Mouse (Mus musculus) embryonic facial prominence, embryonic 10.5 days (tissue): ENCODE results near the gene Vim. TPM values are rescaled to one million over a fixed set of nuclear protein-coding genes. Genes with fewer than 3 reads are reported as not detected.
"Not testable (repeated sequence)": the region's sequence is repeated elsewhere in the genome, so short reads cannot be mapped to it uniquely, and the experiment has no call there.

ENCODE experiments used
- DNase-seq: peaks from one replicate; pipeline ENCODE4 v3.0.0-alpha.2; 2017; ENCODE audit warnings: low spot score
- H3K27ac ChIP-seq: fragments of 300-500 bp; sonication (generic); replicated peaks from 2 replicates; pipeline ENCODE4 v1.5.1; 2016; ENCODE audit warnings: mild to moderate bottlenecking
- H3K27me3 ChIP-seq: fragments of 300-500 bp; sonication (generic); replicated peaks from 2 replicates; pipeline ENCODE4 v1.6.1; 2016; ENCODE audit warnings: low read depth, mild to moderate bottlenecking; ENCODE audit not compliant: poor library complexity, severe bottlenecking
- H3K36me3 ChIP-seq: fragments of 300-500 bp; sonication (generic); replicated peaks from 2 replicates; pipeline ENCODE4 v1.6.1; 2016; ENCODE audit warnings: mild to moderate bottlenecking, moderate library complexity
- H3K4me1 ChIP-seq: fragments of 300-500 bp; sonication (generic); 2 replicates; pipeline ENCODE4 v1.6.1; 2016
- H3K4me3 ChIP-seq: fragments of 300-500 bp; sonication (generic); 2 replicates; pipeline ENCODE4 v1.5.1; 2016; ENCODE audit warnings: mild to moderate bottlenecking, moderate library complexity
- H3K9me3 ChIP-seq: fragments of 300-500 bp; sonication (generic); 2 replicates; pipeline ENCODE4 v1.6.1; 2016; ENCODE audit warnings: mild to moderate bottlenecking
- WGBS: fragments of 180-500 bp; shearing (Covaris S2); methylation state at CpG from one replicate; pipeline ENCODE4 v1.1.7; 2016; 5-methylcytosine and 5-hydroxymethylcytosine counted together
- polyA plus RNA-seq: library from polyadenylated mRNA; unstranded; fragments of >200 nt; fragmentation: Nextera tagmentation; extraction: Ambion mirVana; gene quantifications from 2 replicates; pipeline ENCODE4 v1.2.1, GENCODE M21; 2016

Vim gene
- polyA plus RNA-seq, 1 experiment from 2014 or later = 433 TPM

DNA sequence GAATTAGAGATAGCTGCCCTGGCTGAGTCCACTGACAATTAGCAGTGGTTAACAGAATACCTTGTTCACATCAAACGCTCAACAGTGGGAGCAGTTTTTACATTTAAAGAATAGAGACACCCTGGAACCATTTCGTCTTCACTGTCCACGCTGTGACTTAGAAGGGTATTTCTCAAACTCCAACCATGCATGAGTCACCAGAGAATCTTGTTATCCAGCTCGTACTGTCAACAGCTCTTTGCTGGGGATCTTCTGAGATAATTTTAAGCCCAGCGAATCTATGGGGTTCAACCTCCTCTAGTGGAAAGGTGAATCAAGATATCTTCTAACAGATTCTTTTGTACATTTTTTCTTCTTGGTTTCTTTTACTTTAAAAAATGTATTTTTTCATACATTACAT, 24.4 kb downstream of the Vim start:
- H3K27ac ChIP-seq = no peak overlapping the region
- H3K4me1 ChIP-seq = no peaks in the 10 kb centered on the region
- H3K27me3 ChIP-seq = no peaks in the 10 kb centered on the region
- 77% methylated on average over 5 of the region's 5 CpGs for WGBS
- no peaks in the 10 kb centered on the region for H3K36me3 ChIP-seq
- H3K9me3 ChIP-seq = no peaks in the 10 kb centered on the region
- no peak overlapping the region for H3K4me3 ChIP-seq
- DNase-seq = no peak

- no peaks in the 10 kb centered on the region for H3K4me1 ChIP-seq
Measured at GRCm38 (mm10) chr2:13603093-13603492, 29.4 kb downstream of the Vim start.

DNA sequence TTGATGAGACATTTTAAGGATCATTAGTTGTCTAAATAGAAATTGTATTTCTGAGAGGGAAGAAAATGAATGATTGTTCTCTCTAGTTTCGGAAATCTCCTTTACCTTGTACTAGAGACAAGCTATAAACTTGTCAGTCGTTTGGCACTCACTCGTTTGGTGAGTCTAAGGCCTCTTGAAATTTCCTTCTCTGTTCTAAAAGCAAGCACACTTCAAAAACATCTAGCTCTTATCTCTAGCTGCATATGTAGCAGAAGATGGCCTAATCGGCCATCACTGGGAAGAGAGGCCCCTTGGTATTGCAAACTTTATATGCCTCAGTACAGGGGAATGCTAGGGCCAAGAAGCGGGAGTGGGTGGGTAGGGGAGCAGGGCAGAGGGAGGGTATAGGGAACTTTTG, 29.9 kb downstream of the Vim start:
- DNase-seq, H3K4me1 ChIP-seq, H3K9me3 ChIP-seq, H3K36me3 ChIP-seq, H3K27me3 ChIP-seq, H3K27ac ChIP-seq, H3K4me3 ChIP-seq: not testable (repeated sequence)
- 86% methylated on average over 5 of the region's 5 CpGs for WGBS

More at GRCm38 (mm10) chr2:13603093-13603492, 29.4 kb downstream of the Vim start:
- H3K9me3 ChIP-seq = no peaks in the 10 kb centered on the region
- no peaks in the 10 kb centered on the region for H3K27me3 ChIP-seq
- no peak for DNase-seq
- H3K4me3 ChIP-seq = no peak overlapping the region
- H3K36me3 ChIP-seq = no peaks in the 10 kb centered on the region
- H3K27ac ChIP-seq = no peak overlapping the region

GRCm38 (mm10) chr2:13630136-13630832, 56.6 kb downstream of the Vim start:
- Histone ChIP-seq H3K27ac (no peak overlapping the region), H3K4me1 (no peaks in the 10 kb centered on the region), H3K27me3 (no peaks in the 10 kb centered on the region), H3K9me3 (no peaks in the 10 kb centered on the region), H3K4me3 (no peak overlapping the region), H3K36me3 (no peaks in the 10 kb centered on the region)
- no peak for DNase-seq
- 82% methylated on average over 7 of the region's 7 CpGs for WGBS

Other genes with a start within 250 kb of the Vim start
- 0.11 and 0.14 TPM in 2 replicates for gene Cubn, start 82.1 kb upstream of the Vim start, polyA plus RNA-seq
- gene Trdmt1, start 29.3 kb upstream of the Vim start, polyA plus RNA-seq = 7.5 TPM in 2 replicates
- 1.1 and 1.7 TPM in 2 replicates for gene St8sia6, start 220.1 kb downstream of the Vim start, polyA plus RNA-seq